21 mouse cellular contexts compared by ENCODE assay signal in the genomic region with DNA sequence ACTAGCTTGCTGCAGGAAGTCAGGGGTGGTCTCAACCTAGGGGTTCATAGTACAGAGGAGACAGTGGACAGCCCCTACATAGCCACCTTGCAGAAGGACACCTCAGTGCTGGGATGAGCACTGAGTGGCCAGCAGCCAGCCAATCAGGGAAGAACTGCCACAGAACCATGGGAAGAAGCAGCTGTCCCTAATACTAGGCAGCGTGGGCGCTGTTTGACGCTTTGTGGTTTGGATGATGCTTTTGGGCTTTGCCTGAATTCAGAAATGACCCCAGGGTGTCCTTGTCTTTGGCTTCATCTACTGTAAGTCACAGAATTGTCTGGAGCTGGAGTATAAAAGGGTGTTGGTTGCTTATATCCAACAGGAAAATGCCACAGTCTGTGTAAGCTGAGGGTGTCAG.
DNase-seq lines count a peak whose midpoint lies in the region; TF ChIP-seq lines count a peak whose summit lies in the region.
"Had no signal": no experiment of that assay in that cellular context is flagged by ENCODE, and none has a peak within 500 bp of the region (broad histone marks: within the 10 kb centered on the region; RNA-seq: fewer than 3 reads in every experiment).

No protein-coding gene starts in this region.

- no peak overlapping the region for H3K4me3 ChIP-seq in cerebellum, adult 2 months (replicated peaks; ENCODE audit: insufficient read depth, low read depth, low read length)
- H3K4me3 ChIP-seq in C2C12 (ENCODE audit: insufficient read depth, poor library complexity, severe bottlenecking) (no peak overlapping the region), myocyte (no peak overlapping the region)
- H3K4me3 ChIP-seq: embryonic facial prominence, embryonic 10.5 days; embryonic facial prominence, embryonic 12.5 days; forebrain, embryonic 10.5 days; forebrain, embryonic 12.5 days had no signal

- TF ChIP-seq POLR2A in cerebellum, adult 2 months (IDR thresholded peaks at IDR 0.05; ENCODE audit: borderline replicate concordance, insufficient read depth, low read length): no peak
- TF ChIP-seq POLR2A in myocyte (IDR thresholded peaks at IDR 0.05; ENCODE audit: insufficient read length, low read depth): no peak

- H3K27ac ChIP-seq in cerebellum, adult 2 months (ENCODE audit: insufficient read depth, low read length): no peak overlapping the region
- H3K27ac ChIP-seq: embryonic facial prominence, embryonic 10.5 days; embryonic facial prominence, embryonic 12.5 days; forebrain, embryonic 10.5 days; forebrain, embryonic 12.5 days had no signal

- peaks cover 1% of the 10 kb centered on the region; the same call in 1 of the 2 replicates for H3K27me3 ChIP-seq in cerebellum, adult 2 months (ENCODE audit: control insufficient read depth, insufficient read depth, low read length)
- no peaks in the 10 kb centered on the region for H3K27me3 ChIP-seq in C2C12 (ENCODE audit: control insufficient read depth, insufficient read depth, insufficient read length)
- H3K27me3 ChIP-seq in myocyte (ENCODE audit: control insufficient read depth, insufficient read depth, insufficient read length): no peaks in the 10 kb centered on the region
- H3K27me3 ChIP-seq: embryonic facial prominence, embryonic 12.5 days; Patski had no signal

- H3K36me3 ChIP-seq in C2C12 (ENCODE audit: control insufficient read depth, insufficient read depth) (no peaks in the 10 kb centered on the region), myocyte (ENCODE audit: control insufficient read depth, insufficient read depth) (no peaks in the 10 kb centered on the region)
- H3K36me3 ChIP-seq: embryonic facial prominence, embryonic 10.5 days; embryonic facial prominence, embryonic 12.5 days; forebrain, embryonic 10.5 days; forebrain, embryonic 12.5 days had no signal

- no peak overlapping the region for H3K4me2 ChIP-seq in myocyte (ENCODE audit: low read depth)
- H3K4me2 ChIP-seq: embryonic facial prominence, embryonic 12.5 days; forebrain, embryonic 12.5 days had no signal

- WGBS in cerebellum, adult 2 months: 63% methylated on average over 3 of the region's 3 CpGs

- intact Hi-C loops in heart, postnatal 14 days (cut with DNase I): no loop called here

- no peaks in the 10 kb centered on the region for H3K79me3 ChIP-seq in C2C12 (ENCODE audit: low read depth)

- H3ac ChIP-seq in C2C12 (ENCODE audit: control insufficient read depth, insufficient read length, low read depth) (no peak overlapping the region), myocyte (ENCODE audit: control insufficient read depth, insufficient read length) (no peak overlapping the region)

- no peak for TF ChIP-seq CTCF in cerebellum, adult 2 months (IDR thresholded peaks at IDR 0.05; ENCODE audit: borderline replicate concordance, insufficient read depth, low read depth, low read length)
- TF ChIP-seq CTCF in C2C12 (IDR thresholded peaks at IDR 0.05; ENCODE audit: control insufficient read depth, insufficient read depth, insufficient read length): no peak

- H3K79me2 ChIP-seq in C2C12 (ENCODE audit: control insufficient read depth, insufficient read depth) (no peaks in the 10 kb centered on the region), myocyte (ENCODE audit: control insufficient read depth, insufficient read depth) (no peaks in the 10 kb centered on the region)

- peak; percentile 29 to 38 for DNase-seq in cerebellum, postnatal 10 days
- no peak for DNase-seq in cerebellum, adult 2 months
- peak; percentile 33 for DNase-seq in fat pad, adult 2 months (ENCODE audit: extremely low read depth, low read depth, low spot score)
- no peak for DNase-seq in heart, postnatal 14 days
- DNase-seq in ovary, postnatal 10 days (ENCODE audit: low spot score): no peak
- no peak for DNase-seq in right cerebral cortex, postnatal 36 days (ENCODE audit: low spot score in 2 of 2)
- DNase-seq: adrenal gland, adult 8-10 months; adrenal gland, postnatal 14 days; adrenal gland, postnatal 36 days; B cell, adult 2 months; cerebellum, adult 11-12 months; cerebellum, adult 8-10 months; cerebellum, adult 9-11 months; cerebellum, postnatal 25 days had no signal

- H3K4me1 ChIP-seq in cerebellum, adult 2 months (ENCODE audit: control insufficient read depth, insufficient read depth, low read length): peaks cover 6% of the 10 kb centered on the region

TF ChIP-seq in C2C12, 6 proteins besides CTCF, POLR2A, EP300 and RAD21:
- TF ChIP-seq MYOD1 (IDR thresholded peaks at IDR 0.05; ENCODE audit: control insufficient read depth, insufficient read length, low read depth): peak; percentile 69
- TF ChIP-seq MAX (IDR thresholded peaks at IDR 0.05): no peak
TF ChIP-seq in C2C12: peak in this region for 1.

TF ChIP-seq in myocyte, 11 proteins besides CTCF, POLR2A, EP300 and RAD21:
- TF ChIP-seq SRF (IDR thresholded peaks at IDR 0.05; ENCODE audit: control insufficient read depth, insufficient read length, low read depth) (no peak), E2F4 (IDR thresholded peaks at IDR 0.05; ENCODE audit: insufficient read depth) (no peak), MYOG (IDR thresholded peaks at IDR 0.05; ENCODE audit: control insufficient read depth in 1 of 3, insufficient read depth in 1 of 3, insufficient read length in 2 of 3, low read depth in 2 of 3) (peak in 1 of 3 experiments; percentile 57), TCF12 (IDR thresholded peaks at IDR 0.05; ENCODE audit: insufficient read depth, poor library complexity, severe bottlenecking) (peak; percentile 25), MYOD1 (IDR thresholded peaks at IDR 0.05; ENCODE audit: control insufficient read depth in 1 of 3, insufficient read length in 2 of 3, low read depth in 2 of 3) (peak in 2 of 3 experiments; percentile 87 to 91), MAX (IDR thresholded peaks at IDR 0.05; ENCODE audit: low read depth) (no peak)

Comparison
In these comparisons a context has a peak if more than half of its experiments do, and no peak if none do; other contexts are left out.
1. DNase-seq: peak in cerebellum, postnatal 10 days (2 of 2) and fat pad, adult 2 months (single experiment); none in cerebellum, adult 2 months (0 of 2), heart, postnatal 14 days (0 of 2), ovary, postnatal 10 days (single experiment) and right cerebral cortex, postnatal 36 days (0 of 2).